Mouse (Mus musculus): ENCODE measurements at regions not wholly inside any gene's neighbourhood (a gene's known extent, or its start where the extent isn't known, plus 50 kb on each side); places are given as distances from the start of the nearest gene placed in this dataset.
"Not testable (repeated sequence)": the region's sequence is repeated elsewhere in the genome, so short reads cannot be mapped to it uniquely, and the experiment has no call there.

- DNase-seq (ENCODE audit: low spot score in 2 of 2): not testable (repeated sequence)
These were observed 1096.7 kb upstream of the Tacstd2 start for GRCm38 (mm10) chr6:68632309-68632708.

DNA sequence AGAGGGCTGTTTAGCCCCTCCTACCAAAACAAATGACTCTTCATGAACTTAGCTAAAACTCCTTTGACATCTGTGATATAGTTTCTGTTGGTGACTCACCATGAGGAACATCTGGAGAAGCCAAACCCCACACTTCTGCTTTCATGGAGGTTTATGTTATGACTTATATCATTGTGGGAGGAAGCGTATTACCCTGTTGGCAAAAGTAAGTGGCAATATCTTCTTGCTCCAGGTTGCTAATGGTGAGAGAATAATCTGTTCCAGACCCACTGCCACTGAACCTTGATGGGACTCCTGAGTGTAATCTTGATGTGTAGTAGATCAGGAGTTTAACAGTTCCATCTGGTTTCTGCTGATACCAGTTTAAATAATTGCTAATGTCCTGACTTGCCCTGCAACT lies 1096.2 kb upstream of the Tacstd2 start:
- DNase-seq (ENCODE audit: low spot score in 2 of 2): no peak

DNA sequence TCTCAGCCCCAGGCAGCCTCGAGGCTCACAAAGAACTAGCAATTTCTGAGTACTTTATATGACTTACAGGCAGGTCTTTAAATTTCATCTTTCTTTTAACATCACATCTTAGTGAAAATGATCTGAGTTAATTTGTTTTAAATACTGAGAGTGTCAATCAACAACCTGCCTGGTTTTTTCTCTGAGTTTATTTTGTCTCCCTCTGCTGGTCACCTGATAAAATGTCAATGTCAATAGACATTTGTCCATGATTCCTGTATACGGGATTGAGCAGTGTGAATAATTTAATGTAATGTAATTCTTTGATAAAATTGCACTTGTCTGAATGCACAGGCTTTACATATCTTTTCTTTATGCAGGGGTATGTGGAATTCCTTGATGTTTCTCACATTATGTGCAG lies 1070.4 kb upstream of the Tacstd2 start:
- no peak for DNase-seq (ENCODE audit: low spot score in 2 of 2)
